Mouse (Mus musculus): ENCODE data around the gene Gpt2.

Gene Gpt2

DNA sequence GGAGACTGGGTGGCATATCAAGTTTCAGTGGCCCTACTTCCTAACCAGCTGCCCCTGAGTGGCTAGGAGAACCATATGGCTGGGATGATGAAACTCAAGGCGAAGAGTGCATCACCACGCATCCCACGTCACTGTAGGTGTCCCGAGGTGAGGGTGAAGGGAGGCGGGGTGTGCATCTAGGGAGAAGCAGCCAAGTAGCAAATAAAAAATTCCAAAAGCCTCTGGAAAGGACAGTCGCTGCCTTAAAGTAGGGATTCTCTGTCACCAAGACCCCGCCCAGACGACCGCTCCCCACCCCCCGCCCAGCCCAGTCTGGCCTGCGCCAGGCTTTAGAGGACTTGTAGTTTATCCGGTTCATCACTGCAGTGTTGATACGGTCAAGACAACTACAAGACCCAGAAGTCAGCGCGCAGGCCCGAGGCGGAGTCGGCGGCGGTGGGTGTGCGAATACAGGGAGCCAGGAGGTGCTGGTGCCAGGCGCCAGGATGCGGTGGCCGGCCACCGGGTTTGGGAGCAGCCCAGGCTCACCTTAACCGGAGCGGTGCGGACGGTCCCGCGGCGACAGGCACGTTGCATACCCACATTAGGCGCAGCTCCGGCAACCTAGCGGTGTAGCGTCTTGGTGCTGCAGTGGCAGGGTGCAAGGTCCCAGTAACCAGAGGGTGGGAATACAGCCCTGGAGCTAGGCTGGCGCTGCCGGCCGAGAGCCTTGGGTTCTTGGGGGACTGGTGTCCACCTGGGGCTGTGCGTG, at the start of gene Gpt2:
Gpt2 (plus strand) TSS at position 452 of the 751 bp plus-strand sequence.
- DNase-seq (ENCODE audit: low spot score in 2 of 2): peak; percentile 51 to 81

DNA sequence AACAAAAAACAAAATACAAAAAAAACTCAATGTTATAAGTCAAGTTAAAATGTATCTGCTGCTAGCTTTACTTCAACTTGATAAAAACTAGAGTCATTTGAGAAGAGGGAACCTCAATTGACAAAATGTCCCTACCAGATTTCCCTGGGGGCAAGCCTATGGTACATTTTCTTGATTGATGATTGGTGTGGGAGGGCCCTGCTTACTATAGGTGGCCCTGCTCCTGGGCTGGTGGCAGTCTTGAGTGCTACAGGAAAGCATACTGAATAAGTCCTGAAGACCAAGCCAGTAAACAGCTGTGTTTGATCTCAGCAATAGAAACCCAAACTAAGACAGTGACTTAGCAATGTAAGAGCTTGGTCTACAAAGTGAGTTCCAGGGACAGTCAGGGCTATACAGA, 48.3 kb upstream of the Gpt2 start:
- no peak for DNase-seq (ENCODE audit: low spot score in 2 of 2)

DNA sequence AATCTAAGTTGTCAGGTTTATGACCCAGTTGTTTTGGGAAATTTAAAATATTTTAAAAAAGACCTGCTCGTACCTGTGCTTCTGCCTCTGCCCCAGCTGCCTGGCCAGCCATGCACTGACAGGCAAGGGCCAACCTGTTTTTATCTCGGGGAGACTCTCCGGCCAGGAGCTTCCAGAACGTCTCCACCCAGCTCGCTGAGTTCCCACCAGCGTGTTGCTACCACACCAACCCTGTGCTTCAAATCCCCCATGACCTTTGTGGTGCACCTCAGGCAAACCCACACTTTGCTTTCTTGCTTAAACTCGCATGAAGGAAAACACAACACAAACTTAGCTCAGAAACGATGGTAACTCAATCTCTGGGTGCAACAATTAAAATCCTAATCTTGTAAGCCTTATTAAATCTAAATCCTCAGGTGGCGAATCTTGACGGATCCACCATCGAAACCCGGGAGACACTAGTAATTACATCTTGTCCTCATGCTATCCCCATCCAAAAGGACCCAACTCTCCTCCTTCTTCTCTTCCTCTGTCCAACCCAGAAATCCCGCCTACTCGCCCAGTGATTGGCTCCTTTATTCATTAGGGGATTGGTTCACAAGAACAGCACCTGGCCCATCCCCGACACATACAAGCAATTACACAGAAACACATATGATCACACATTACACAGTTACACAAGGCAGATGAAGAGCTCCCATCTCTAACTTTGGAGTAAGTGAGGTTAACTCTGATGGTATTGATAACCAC, 46.3 kb upstream of the Gpt2 start:
- no peak for DNase-seq (ENCODE audit: low spot score in 2 of 2)

DNA sequence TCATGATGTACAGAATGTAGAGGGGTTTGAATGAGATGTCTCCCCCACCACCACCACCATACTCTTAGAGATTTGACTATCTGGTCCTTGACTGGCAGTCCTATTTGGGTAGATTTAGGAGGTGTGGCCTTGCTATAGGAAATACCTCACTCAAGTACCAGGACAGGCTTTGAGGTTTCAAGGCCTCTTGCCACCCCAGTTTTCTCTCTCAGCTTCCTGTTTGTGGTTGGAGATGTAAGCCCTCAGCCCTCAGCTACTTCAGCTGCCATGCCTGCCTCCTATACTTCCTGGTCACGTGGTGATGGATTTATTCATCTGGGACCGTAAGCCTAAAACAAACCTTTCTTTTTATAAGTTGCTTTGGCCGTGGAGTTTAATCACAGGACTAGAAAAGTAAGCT, 42.0 kb upstream of the Gpt2 start:
- DNase-seq (ENCODE audit: low spot score in 2 of 2): no peak

DNA sequence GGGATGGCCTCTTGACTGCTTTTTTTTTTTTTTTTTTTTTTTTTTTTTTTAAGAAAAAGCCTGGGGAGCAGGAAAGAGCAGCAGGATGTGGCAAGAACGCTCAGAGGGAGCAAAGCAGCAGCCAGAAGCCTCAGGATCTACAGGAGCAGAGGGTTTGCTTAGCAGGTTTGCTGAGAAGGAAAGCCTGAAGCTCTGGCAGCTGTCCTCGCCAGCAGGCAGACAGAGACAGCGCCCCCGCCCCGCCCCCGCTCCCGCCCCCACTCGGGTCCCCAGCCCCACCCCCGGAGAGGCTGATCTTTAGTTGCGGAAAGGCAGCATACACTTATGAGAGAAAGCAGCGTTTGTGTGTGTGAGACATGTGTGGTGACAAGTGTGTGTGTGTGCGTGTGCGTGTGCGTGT, 40.0 kb upstream of the Gpt2 start:
- DNase-seq (ENCODE audit: low spot score in 2 of 2): no peak

- no peak for DNase-seq (ENCODE audit: low spot score in 2 of 2)
Observed at GRCm38 (mm10) chr8:85453256-85453655, 39.1 kb upstream of the Gpt2 start.

DNA sequence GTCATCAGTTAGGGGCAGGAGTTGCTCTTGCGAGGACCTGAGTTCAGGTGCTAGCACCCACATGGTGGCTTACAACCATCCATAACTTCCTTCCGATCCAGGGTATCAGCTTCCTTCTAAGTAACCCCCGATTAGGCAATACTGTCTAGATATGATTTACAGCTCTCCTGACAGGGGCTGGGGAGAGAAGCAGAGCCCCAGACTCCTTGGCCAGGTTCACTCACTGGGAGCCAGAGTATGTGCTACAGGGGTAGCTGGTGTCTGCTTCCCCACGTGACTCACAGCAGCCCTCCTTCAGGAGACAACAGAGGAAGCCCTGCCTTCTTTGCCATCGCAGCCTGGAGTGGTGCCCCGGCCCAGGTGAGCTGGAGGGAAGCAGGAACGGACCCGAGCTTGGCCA, 37.6 kb upstream of the Gpt2 start:
- no peak for DNase-seq (ENCODE audit: low spot score in 2 of 2)

DNA sequence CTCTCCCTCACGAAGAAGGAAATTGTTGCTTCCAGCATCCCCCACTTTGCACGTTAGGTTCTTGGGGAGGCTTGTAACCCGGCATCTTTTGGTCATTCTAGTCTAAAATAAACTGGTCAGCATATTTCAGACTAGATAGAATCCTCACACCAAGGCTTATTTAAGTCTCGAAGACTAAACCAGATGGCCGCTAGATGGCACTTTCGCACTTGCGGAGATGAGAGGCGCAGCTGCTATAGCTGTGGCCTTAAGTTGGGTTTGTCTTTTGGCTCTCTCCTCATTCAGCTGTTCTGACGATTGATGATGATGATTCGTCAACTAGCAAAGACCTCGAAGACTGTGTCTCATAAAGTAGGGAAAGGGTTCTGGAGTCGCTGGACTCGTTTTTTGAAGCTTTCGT, 35.8 kb upstream of the Gpt2 start:
- peak; percentile 14 to 75 for DNase-seq (ENCODE audit: low spot score in 2 of 2)

GRCm38 (mm10) chr8:85459582-85459981, 32.8 kb upstream of the Gpt2 start:
- no peak for DNase-seq (ENCODE audit: low spot score in 2 of 2)

DNA sequence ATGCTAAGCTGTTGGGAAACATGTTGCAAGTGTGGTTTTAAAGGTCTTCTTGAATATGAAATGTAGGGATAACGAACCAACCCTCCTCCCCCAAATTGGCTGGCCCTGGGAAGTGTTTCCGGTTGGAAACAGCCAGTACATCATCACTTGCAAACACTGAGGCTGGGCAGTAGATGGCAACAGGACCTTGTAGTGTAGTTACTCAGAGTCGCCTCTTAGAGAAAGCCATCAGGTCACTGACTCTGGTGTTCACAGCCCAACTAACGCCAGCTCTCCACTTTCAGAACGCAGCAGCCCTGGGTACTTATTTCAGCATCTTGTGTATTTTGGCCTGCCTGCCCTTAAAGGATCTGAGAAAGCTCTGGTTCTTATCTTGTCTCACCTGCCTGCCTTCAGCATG, 31.6 kb upstream of the Gpt2 start:
- DNase-seq (ENCODE audit: low spot score in 2 of 2): no peak

- peak in 1 of 2 experiments; percentile 46 for DNase-seq (ENCODE audit: low spot score in 2 of 2)
Observed at GRCm38 (mm10) chr8:85461377-85461776, 31.0 kb upstream of the Gpt2 start.

- no peak for DNase-seq (ENCODE audit: low spot score in 2 of 2)
Observed at GRCm38 (mm10) chr8:85462441-85462840, 29.9 kb upstream of the Gpt2 start.

- no peak for DNase-seq (ENCODE audit: low spot score in 2 of 2)
Observed at GRCm38 (mm10) chr8:85464316-85464715, 28.1 kb upstream of the Gpt2 start.

DNA sequence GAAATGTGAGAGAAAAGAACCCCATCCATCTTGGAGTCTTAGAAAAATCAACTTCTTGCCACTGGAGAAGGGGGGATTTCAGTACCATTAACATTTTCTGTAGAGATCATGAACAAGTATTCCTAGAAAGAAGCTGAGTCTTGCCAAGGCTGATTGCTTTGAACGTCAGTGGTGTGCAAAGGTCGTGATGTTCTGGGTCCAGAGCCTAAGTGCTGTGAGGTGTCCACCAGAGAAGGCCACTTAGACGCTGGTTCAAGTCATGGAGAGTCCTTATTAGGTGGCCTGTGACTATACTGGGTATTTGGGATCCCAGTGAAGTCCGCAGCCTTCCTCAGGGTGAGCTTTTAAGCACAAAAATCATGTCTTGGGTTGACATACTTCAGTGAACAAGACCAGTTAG, 26.3 kb upstream of the Gpt2 start:
- DNase-seq (ENCODE audit: low spot score in 2 of 2): no peak

- no peak for DNase-seq (ENCODE audit: low spot score in 2 of 2)
Observed at GRCm38 (mm10) chr8:85470753-85471152, 21.6 kb upstream of the Gpt2 start.

DNA sequence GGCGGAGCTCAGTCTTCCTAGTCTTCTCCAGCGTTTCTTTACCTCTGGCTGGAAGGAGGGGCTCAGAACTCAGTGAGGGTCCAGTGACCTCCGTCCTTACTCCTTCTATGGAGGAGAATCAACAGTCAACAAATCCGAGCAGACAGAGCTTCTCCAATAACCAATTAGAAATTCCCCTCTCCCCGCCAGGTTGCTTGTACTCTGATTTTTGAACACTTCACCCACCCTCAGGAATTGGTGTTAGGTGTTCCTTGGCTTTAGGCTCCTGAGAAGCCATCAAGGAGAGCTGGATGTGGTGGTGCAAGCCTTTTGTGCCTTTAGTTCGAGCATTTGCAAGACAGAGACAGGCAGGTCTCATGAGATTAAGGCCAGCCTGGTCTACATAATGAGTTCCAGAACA, 19.6 kb upstream of the Gpt2 start:
- DNase-seq (ENCODE audit: low spot score in 2 of 2): no peak

DNA sequence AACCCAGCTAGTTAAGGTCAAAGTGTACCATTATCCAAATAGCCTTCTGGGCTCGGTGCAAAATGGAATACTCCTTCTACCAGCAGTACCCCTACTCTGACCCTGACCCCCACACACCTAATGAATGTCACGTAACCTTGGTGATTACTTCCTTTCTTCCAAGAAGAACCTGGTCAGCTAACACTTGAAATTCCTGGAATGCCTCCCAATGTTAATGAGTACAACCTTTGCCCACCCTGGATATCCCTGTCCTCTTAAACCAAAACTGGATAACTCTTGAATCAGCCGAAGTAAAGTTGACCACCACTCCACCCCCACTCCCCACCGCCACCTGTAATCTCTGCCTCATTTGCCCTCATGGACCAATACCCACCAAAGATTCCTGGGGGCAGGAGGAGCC, 19.1 kb upstream of the Gpt2 start:
- no peak for DNase-seq (ENCODE audit: low spot score in 2 of 2)

DNA sequence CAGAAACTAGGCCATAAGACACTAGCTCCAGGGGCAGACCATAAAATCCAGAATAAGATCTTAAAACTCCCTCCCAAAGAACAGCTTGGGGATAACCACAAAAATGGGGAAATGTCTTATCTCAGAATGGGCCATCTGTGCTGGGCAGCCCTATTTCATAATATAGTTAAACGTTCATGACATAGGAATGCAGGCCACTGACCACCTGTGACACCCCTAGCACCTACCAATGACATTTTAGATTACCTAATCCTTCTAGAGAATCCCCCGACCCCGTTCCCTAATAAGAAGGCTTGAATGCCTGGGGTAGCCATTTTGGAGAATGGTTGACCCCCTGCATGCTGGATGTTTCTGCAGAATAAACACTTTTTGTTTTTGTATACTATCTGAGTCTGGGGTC, 17.5 kb upstream of the Gpt2 start:
- no peak for DNase-seq (ENCODE audit: low spot score in 2 of 2)

- no peak for DNase-seq (ENCODE audit: low spot score in 2 of 2)
Observed at GRCm38 (mm10) chr8:85476970-85477545, 15.3 kb upstream of the Gpt2 start.

DNA sequence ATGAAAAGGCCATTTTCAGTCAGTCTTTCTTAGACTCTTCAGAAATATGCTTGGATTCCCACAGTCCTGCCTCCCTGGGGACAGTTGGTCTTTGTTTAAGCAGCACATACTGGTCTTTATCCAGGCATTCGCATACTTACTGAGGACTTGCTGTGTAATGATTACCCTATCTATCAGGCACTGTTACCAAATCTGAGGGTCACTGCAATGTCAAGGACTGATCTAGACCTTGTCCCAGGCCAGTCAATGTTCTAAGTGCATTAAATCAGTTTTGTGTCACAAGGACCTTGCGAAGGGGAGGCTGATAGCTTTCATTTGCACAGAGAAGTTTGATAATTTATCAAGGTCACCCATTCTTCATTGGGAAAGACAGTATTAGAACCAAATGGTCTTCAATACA, 14.0 kb upstream of the Gpt2 start:
- no peak for DNase-seq (ENCODE audit: low spot score in 2 of 2)

DNA sequence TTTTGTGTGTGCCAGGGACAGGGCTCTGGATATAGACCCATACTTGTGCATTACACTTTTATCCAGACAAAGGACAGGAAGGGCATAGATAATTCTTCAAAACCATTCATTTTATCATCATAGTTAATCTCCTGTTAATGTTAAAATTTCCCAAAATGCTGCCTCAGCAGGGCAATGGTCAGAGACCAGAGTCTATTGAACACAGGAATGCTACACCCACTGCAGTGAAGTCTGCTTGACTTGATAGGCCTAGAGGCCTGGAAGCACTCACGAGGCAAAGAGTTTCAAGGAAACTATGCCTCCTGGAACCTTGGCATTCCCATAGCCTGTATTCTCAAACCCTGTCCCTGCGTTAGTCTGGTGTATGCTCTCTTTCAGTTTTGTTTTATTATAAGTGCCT, 12.7 kb upstream of the Gpt2 start:
- no peak for DNase-seq (ENCODE audit: low spot score in 2 of 2)

- peak; percentile 16 to 64 for DNase-seq (ENCODE audit: low spot score in 2 of 2)
Observed at GRCm38 (mm10) chr8:85481900-85482299, 10.5 kb upstream of the Gpt2 start.

- DNase-seq (ENCODE audit: low spot score in 2 of 2): no peak
Observed at GRCm38 (mm10) chr8:85482427-85482826, 9.9 kb upstream of the Gpt2 start.

Measured in spleen, postnatal 10 days (tissue).